In genomic region chr17:83093862-83094261, GRCm38 (mm10) we compare ENCODE assay signal across 28 mouse cellular contexts.
"Had no signal": no experiment of that assay in that cellular context is flagged by ENCODE, and none has a peak within 500 bp of the region (broad histone marks: within the 10 kb centered on the region; RNA-seq: fewer than 3 reads in every experiment).

No protein-coding gene starts in this region.

- H3K4me1 ChIP-seq: forebrain, embryonic 10.5 days; forebrain, embryonic 12.5 days had no signal

- H3K27me3 ChIP-seq: embryonic facial prominence, embryonic 12.5 days; forebrain, embryonic 12.5 days; forebrain, embryonic 13.5 days; forebrain, embryonic 15.5 days had no signal

- H3K4me2 ChIP-seq: embryonic facial prominence, embryonic 12.5 days; embryonic facial prominence, embryonic 13.5 days; embryonic facial prominence, embryonic 15.5 days; forebrain, embryonic 12.5 days; forebrain, embryonic 13.5 days; forebrain, embryonic 15.5 days had no signal

- H3K36me3 ChIP-seq: embryonic facial prominence, embryonic 10.5 days; embryonic facial prominence, embryonic 12.5 days; embryonic facial prominence, embryonic 13.5 days; embryonic facial prominence, embryonic 15.5 days; forebrain, embryonic 10.5 days; forebrain, embryonic 12.5 days; forebrain, embryonic 15.5 days had no signal

- ATAC-seq: forebrain, embryonic 13.5 days; forebrain, embryonic 14.5 days; forebrain, embryonic 15.5 days; forebrain, embryonic 16.5 days; forebrain, postnatal 0 days had no signal

- DNase-seq: cerebellum, adult 2 months; cerebellum, adult 8-10 months; cerebellum, adult 9-10 months; cerebellum, adult 9-11 months; cerebellum, postnatal 10 days; cerebellum, postnatal 14 days; cerebellum, postnatal 25 days; cerebellum, postnatal 36 days; embryo, embryonic 11 days; forebrain, postnatal 0 days; gastrocnemius, adult 2 months; gastrocnemius, postnatal 10 days; gastrocnemius, postnatal 14 days; gastrocnemius, postnatal 25 days; gastrocnemius, postnatal 36 days; heart, adult 11 months; heart, adult 18-20 months had no signal

- H3K9me3 ChIP-seq: embryonic facial prominence, embryonic 10.5 days; embryonic facial prominence, embryonic 12.5 days; embryonic facial prominence, embryonic 13.5 days; embryonic facial prominence, embryonic 15.5 days; forebrain, embryonic 10.5 days; forebrain, embryonic 12.5 days; forebrain, embryonic 13.5 days; forebrain, embryonic 15.5 days had no signal

- H3K27ac ChIP-seq: embryonic facial prominence, embryonic 10.5 days; embryonic facial prominence, embryonic 12.5 days; embryonic facial prominence, embryonic 13.5 days; embryonic facial prominence, embryonic 15.5 days; forebrain, embryonic 10.5 days; forebrain, embryonic 12.5 days; forebrain, embryonic 13.5 days; forebrain, embryonic 15.5 days; gastrocnemius, adult 2 months had no signal

- H3K9ac ChIP-seq: embryonic facial prominence, embryonic 12.5 days; embryonic facial prominence, embryonic 13.5 days; embryonic facial prominence, embryonic 15.5 days; forebrain, embryonic 12.5 days; forebrain, embryonic 13.5 days; forebrain, embryonic 15.5 days; forebrain, postnatal 0 days had no signal

- H3K4me3 ChIP-seq: embryonic facial prominence, embryonic 10.5 days; embryonic facial prominence, embryonic 12.5 days; embryonic facial prominence, embryonic 13.5 days; embryonic facial prominence, embryonic 15.5 days; erythroblast, embryonic 14.5 days; forebrain, embryonic 10.5 days; forebrain, embryonic 12.5 days; forebrain, embryonic 13.5 days; forebrain, embryonic 15.5 days; gastrocnemius, adult 2 months had no signal
